Mouse (Mus musculus) ES-Bruce4 (cell line): ENCODE results near the gene Slc16a11.

Experiments
- CTCF ChIP-seq: IDR thresholded peaks from one replicate; pipeline ENCODE4 v1.8.1; 2011; ENCODE audit warnings: low read depth, low read length
- POLR2A ChIP-seq: IDR thresholded peaks from one replicate; pipeline ENCODE4 v1.8.1; 2011; ENCODE audit warnings: low read length; ENCODE audit not compliant: insufficient read depth

DNA sequence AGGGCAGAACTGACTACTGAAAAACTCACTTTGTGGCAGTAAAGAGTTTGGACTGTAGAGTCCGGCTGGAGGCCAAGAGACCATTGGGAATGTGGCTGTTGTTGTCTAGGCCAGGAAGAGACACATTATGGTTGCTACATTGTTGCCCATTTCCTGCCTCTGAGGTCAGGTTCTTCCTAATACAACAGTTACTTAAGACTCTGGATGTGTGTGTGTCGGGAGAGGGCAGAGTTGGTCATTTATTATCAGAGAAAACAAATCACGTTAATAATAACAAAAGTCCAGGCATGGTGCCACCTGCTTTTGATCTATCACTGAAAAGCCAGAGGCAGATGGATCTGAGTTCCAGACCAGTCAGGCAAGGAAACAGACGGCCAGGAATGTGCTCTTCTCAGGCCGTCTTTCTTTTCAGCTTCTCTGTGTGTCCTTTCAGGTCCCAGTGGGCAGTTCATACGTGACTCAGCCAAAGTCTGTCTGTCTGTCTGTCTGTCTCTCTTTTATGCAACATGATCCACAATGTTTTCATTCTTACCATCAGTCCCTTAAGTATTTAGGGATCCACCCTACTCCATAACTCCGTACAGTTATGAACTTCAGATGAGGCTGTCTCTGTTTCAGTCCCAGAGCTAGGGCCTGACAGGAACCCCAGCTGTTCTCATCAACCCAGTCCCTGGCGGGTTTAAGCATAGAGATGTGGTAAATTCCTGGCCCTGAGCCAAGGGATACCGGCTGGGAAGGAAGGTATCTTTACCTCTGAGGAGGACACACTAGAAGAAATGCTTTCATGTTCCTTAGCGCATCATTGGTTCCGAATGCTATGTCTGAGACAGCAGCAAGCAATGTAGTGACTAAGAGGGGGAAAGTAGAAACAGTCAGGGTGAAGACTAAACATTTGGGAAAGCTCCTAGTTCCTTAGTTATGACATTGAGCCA is 18.9 kb upstream of the Slc16a11 start:
- TF ChIP-seq CTCF = no peak
- no peak for TF ChIP-seq POLR2A
